Mouse (Mus musculus) liver, embryonic 12.5 days (tissue): ENCODE data around the gene Fam183b. TPM values are rescaled to one million over a fixed set of nuclear protein-coding genes. Genes with fewer than 3 reads are reported as not detected.
"Not testable (repeated sequence)": the region's sequence is repeated elsewhere in the genome, so short reads cannot be mapped to it uniquely, and the experiment has no call there.

ENCODE experiments used
- ATAC-seq: fragments of 200-750 bp; cut with Nextera tagmentation; 2 replicates; pipeline ENCODE4 v1.8.0; 2017; ENCODE audit warnings: moderate number of reproducible peaks, mild to moderate bottlenecking, moderate library complexity
- H3K27ac ChIP-seq: fragments of 300-500 bp; sonication (generic); 2 replicates; pipeline ENCODE4 v1.5.1; 2016; ENCODE audit warnings: mild to moderate bottlenecking
- H3K27me3 ChIP-seq: fragments of 300-500 bp; sonication (generic); replicated peaks from 2 replicates; pipeline ENCODE4 v1.6.1; 2016; ENCODE audit warnings: mild to moderate bottlenecking, moderate library complexity
- H3K36me3 ChIP-seq: fragments of 300-500 bp; sonication (generic); 2 replicates; pipeline ENCODE4 v1.6.1; 2016; ENCODE audit warnings: mild to moderate bottlenecking, moderate library complexity
- H3K4me1 ChIP-seq: fragments of 300-500 bp; sonication (generic); 2 replicates; pipeline ENCODE4 v1.6.1; 2016
- H3K4me2 ChIP-seq: fragments of 300-500 bp; sonication (generic); 2 replicates; pipeline ENCODE4 v1.6.1; 2016; ENCODE audit warnings: mild to moderate bottlenecking, moderate library complexity
- H3K4me3 ChIP-seq: fragments of 300-500 bp; sonication (generic); 2 replicates; pipeline ENCODE4 v1.5.1; 2016; ENCODE audit warnings: mild to moderate bottlenecking, moderate library complexity
- H3K9ac ChIP-seq: fragments of 300-500 bp; sonication (generic); 2 replicates; pipeline ENCODE4 v1.6.1; 2016; ENCODE audit warnings: mild to moderate bottlenecking, moderate library complexity
- H3K9me3 ChIP-seq: fragments of 300-500 bp; sonication (generic); replicated peaks from 2 replicates; pipeline ENCODE4 v1.6.1; 2016; ENCODE audit warnings: mild to moderate bottlenecking, moderate library complexity
- WGBS: fragments of 180-500 bp; shearing (Covaris S2); methylation state at CpG from one replicate; pipeline ENCODE4 v1.1.7; 2016; ENCODE audit not compliant: insufficient replicate concordance; 5-methylcytosine and 5-hydroxymethylcytosine counted together
- polyA plus RNA-seq: library from polyadenylated mRNA; unstranded; fragments of >200 nt; fragmentation: Nextera tagmentation; extraction: Ambion mirVana; gene quantifications from 2 replicates; pipeline ENCODE4 v1.2.1, GENCODE M21; 2016

The Fam183b gene
- polyA plus RNA-seq, 1 experiment from 2014 or later, result 0.31 TPM

- H3K4me2 ChIP-seq, ATAC-seq, H3K9me3 ChIP-seq, H3K4me1 ChIP-seq, H3K9ac ChIP-seq, H3K27ac ChIP-seq, H3K4me3 ChIP-seq, H3K36me3 ChIP-seq, H3K27me3 ChIP-seq: not testable (repeated sequence)
- WGBS, result 71% methylated on average over 18 of the region's 18 CpGs
Observed at GRCm38 (mm10) chr11:58751096-58751495, 50.7 kb downstream of the Fam183b start.

Other genes with a start within 250 kb of the Fam183b start
- gene Olfr328, start 246.3 kb downstream of the Fam183b start, polyA plus RNA-seq, result not detected in 2 replicates
- gene Olfr224, start 231.4 kb downstream of the Fam183b start, polyA plus RNA-seq, result not detected in 2 replicates
- gene Olfr325, start 224.2 kb downstream of the Fam183b start, polyA plus RNA-seq, result not detected in 2 replicates
- gene Olfr324, start 206.8 kb downstream of the Fam183b start, polyA plus RNA-seq, result not detected in 2 replicates
- not detected in 2 replicates for gene 2210407C18Rik, start 185.9 kb downstream of the Fam183b start, polyA plus RNA-seq
- gene Olfr323, start 171.5 kb downstream of the Fam183b start, polyA plus RNA-seq, result not detected in 2 replicates
- gene Trim58, start 161.5 kb downstream of the Fam183b start, polyA plus RNA-seq, result 9.2 and 10.1 TPM in 2 replicates
- not detected in 2 replicates for gene Olfr322, start 143.2 kb downstream of the Fam183b start, polyA plus RNA-seq
- gene Olfr320, start 120.9 kb downstream of the Fam183b start, polyA plus RNA-seq, result not detected in 2 replicates
- not detected in 2 replicates for gene Olfr319, start 102.8 kb downstream of the Fam183b start, polyA plus RNA-seq
- gene Olfr318, start 77.9 kb downstream of the Fam183b start, polyA plus RNA-seq, result not detected in 2 replicates
- gene Olfr317, start 62.7 kb downstream of the Fam183b start, polyA plus RNA-seq, result not detected in 2 replicates
- not detected in 2 replicates for gene Olfr316, start 49.2 kb downstream of the Fam183b start, polyA plus RNA-seq
- gene Olfr315, start 28.8 kb downstream of the Fam183b start, polyA plus RNA-seq, result not detected in 2 replicates
- not detected in 2 replicates for gene Olfr314, start 19.0 kb downstream of the Fam183b start, polyA plus RNA-seq
- not detected in 2 replicates for gene Olfr313, start 13.0 kb upstream of the Fam183b start, polyA plus RNA-seq
- gene Olfr312, start 27.3 kb upstream of the Fam183b start, polyA plus RNA-seq, result not detected in 2 replicates
- not detected in 2 replicates for gene Olfr311, start 37.3 kb upstream of the Fam183b start, polyA plus RNA-seq
- gene Gm12258, start 45.2 kb upstream of the Fam183b start, polyA plus RNA-seq, result 2.5 and 2.8 TPM in 2 replicates
- gene 2810021J22Rik, start 65.3 kb upstream of the Fam183b start, polyA plus RNA-seq, result 3.2 and 3.6 TPM in 2 replicates
- gene Zfp39, start 102.3 kb upstream of the Fam183b start, polyA plus RNA-seq, result 6.1 and 7.1 TPM in 2 replicates
- 9.5 and 10.9 TPM in 2 replicates for gene Btnl10, start 115.9 kb upstream of the Fam183b start, polyA plus RNA-seq
- gene Rnf187, start 137.0 kb upstream of the Fam183b start, polyA plus RNA-seq, result 200 and 207 TPM in 2 replicates
- 5.3 and 5.7 TPM in 2 replicates for gene Hist3h2ba, start 147.0 kb upstream of the Fam183b start, polyA plus RNA-seq
- 14.3 and 16.9 TPM in 2 replicates for gene Hist3h2a, start 152.7 kb upstream of the Fam183b start, polyA plus RNA-seq
- 0.07 and 0.13 TPM in 2 replicates for gene Trim17, start 152.7 kb upstream of the Fam183b start, polyA plus RNA-seq
- 11.2 and 11.5 TPM in 2 replicates for gene Trim11, start 176.1 kb upstream of the Fam183b start, polyA plus RNA-seq